Mouse (Mus musculus) stomach, postnatal 0 days (tissue): ENCODE data around the gene Eomes.

ENCODE experiments used
- CTCF ChIP-seq: IDR thresholded peaks from 2 replicates; pipeline ENCODE4 v1.5.1; 2016; ENCODE audit warnings: antibody characterized with exemption, low read depth, mild to moderate bottlenecking, moderate library complexity
- EP300 ChIP-seq: optimal IDR thresholded peaks from 2 replicates; pipeline ENCODE3; 2016; ENCODE audit warnings: antibody characterized with exemption

- TF ChIP-seq EP300: no peak
- TF ChIP-seq CTCF: no peak
Observed at GRCm38 (mm10) chr9:118516162-118516561, 38.1 kb downstream of the Eomes start.
